Mouse (Mus musculus): ENCODE data around the gene Pdk1. TPM values are rescaled to one million over a fixed set of nuclear protein-coding genes. Genes with fewer than 3 reads are reported as not detected.

Gene Pdk1
- polyA plus RNA-seq, 2 experiments = 16.0 to 53.2 TPM

DNA sequence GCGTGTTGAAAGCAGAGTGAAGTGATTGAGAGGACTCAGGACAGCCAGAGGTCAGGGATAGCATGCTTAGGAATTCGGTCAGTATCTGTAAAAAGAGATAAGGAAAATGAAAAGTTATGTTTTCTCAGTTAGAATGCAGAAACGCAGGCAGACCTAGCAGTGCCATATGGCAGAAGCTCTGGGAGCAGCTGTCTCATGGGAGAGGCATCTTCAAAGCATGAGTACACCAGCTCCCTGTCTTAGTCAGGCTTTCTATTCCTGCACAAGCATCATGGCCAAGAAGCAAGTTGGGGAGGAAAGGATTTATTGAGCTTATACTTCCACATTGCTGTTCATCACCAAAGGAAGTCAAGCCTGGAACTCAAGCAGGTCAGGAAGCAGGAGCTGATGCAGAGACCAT lies 8.0 kb upstream of the Pdk1 start:
- H3K4me2 ChIP-seq (ENCODE audit: low read depth) = no peak overlapping the region
- no peaks in the 10 kb centered on the region for H3K9me3 ChIP-seq (ENCODE audit: control insufficient read depth, low read length)
- no peak for TF ChIP-seq EP300 (IDR thresholded peaks at IDR 0.05; ENCODE audit: low read depth)
- TF ChIP-seq CTCF (IDR thresholded peaks at IDR 0.05; ENCODE audit: low read depth) = no peak
- no peaks in the 10 kb centered on the region for H3K36me3 ChIP-seq (replicated peaks; ENCODE audit: control insufficient read depth, insufficient read depth, low read depth)
- no peak overlapping the region for H3K9ac ChIP-seq (replicated peaks)
- no peaks in the 10 kb centered on the region for H3K27me3 ChIP-seq (ENCODE audit: control insufficient read depth, insufficient read depth, low read length)
- no peak overlapping the region for H3K27ac ChIP-seq
- WGBS (ENCODE audit: insufficient replicate concordance) = 25% methylated on average over 3 of the region's 3 CpGs
- no peak overlapping the region for H3K4me3 ChIP-seq (ENCODE audit: insufficient read depth in 1 of 2, low read depth in 2 of 2, low read length in 2 of 2)
- no peak for ATAC-seq (ENCODE audit: insufficient read depth)
- DNase-seq (ENCODE audit: low read depth in 3 of 3, low spot score in 3 of 3) = no peak
- H3K4me1 ChIP-seq (replicated peaks; ENCODE audit: control insufficient read depth in 2 of 2, insufficient read depth in 2 of 2, low read length in 1 of 2) = peaks cover 0 to 13% of the 10 kb centered on the region in 2 experiments; a peak in 2 of 4 replicates

DNA sequence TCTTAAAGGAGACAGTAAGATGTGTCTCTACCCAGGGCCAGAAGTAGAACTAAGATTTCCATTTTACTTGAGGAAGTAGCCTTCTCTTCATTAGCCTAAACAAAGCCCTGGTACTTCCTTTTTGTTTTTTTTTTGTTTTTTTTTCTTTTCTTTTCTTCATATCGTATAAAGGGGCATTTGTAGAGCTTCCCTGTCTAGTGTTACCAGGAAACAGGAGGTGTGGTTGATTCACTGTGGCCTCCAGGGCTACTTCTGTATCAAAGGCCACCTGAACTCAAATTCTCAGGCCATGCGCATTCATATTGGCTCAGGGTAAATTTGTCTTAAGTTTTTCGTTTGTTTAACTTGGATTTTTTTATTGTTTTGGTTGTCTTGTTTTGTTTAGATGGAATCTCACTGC lies 7.1 kb upstream of the Pdk1 start:
- no peak overlapping the region for H3K4me3 ChIP-seq (ENCODE audit: insufficient read depth in 1 of 2, low read depth in 2 of 2, low read length in 2 of 2)
- DNase-seq (ENCODE audit: low read depth in 3 of 3, low spot score in 3 of 3) (no peak), ATAC-seq (ENCODE audit: insufficient read depth) (no peak)
- no peaks in the 10 kb centered on the region for H3K27me3 ChIP-seq (ENCODE audit: control insufficient read depth, insufficient read depth, low read length)
- no peak overlapping the region for H3K27ac ChIP-seq
- peaks cover 0 to 11% of the 10 kb centered on the region in 2 experiments; a peak in 2 of 4 replicates for H3K4me1 ChIP-seq (replicated peaks; ENCODE audit: control insufficient read depth in 2 of 2, insufficient read depth in 2 of 2, low read length in 1 of 2)
- H3K9ac ChIP-seq (replicated peaks) = no peak overlapping the region
- H3K36me3 ChIP-seq (replicated peaks; ENCODE audit: control insufficient read depth, insufficient read depth, low read depth) = no peaks in the 10 kb centered on the region
- no peaks in the 10 kb centered on the region for H3K9me3 ChIP-seq (ENCODE audit: control insufficient read depth, low read length)
- H3K4me2 ChIP-seq (ENCODE audit: low read depth) = no peak overlapping the region
- 36% methylated on average over 3 of the region's 3 CpGs for WGBS (ENCODE audit: insufficient replicate concordance)
- TF ChIP-seq EP300 (IDR thresholded peaks at IDR 0.05; ENCODE audit: low read depth) (no peak), CTCF (IDR thresholded peaks at IDR 0.05; ENCODE audit: low read depth) (no peak)

DNA sequence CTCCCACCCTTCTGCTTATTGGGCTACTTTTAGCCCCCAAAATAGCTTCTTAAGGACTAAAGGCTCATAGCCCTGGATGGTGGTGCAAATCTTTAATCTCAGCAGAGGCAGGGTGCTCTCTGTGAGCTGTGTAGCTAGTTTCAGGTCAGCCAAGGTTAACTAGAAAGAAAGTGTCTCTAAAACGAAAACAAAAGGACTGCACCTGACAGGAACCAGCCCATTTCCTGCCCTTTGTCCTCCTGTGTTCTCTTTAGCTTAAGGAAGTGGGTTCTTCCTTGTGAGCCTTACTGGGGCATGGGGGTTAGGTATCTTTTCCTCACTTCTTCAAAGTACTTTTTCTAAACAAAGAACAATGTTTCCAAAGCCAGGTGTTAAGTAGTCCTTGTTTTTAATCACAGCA lies 6.5 kb upstream of the Pdk1 start:
- no peak overlapping the region for H3K4me3 ChIP-seq (ENCODE audit: insufficient read depth in 1 of 2, low read depth in 2 of 2, low read length in 2 of 2)
- H3K9ac ChIP-seq (replicated peaks) = no peak overlapping the region
- no peak overlapping the region for H3K27ac ChIP-seq
- DNase-seq (ENCODE audit: low read depth in 3 of 3, low spot score in 3 of 3) = no peak
- no peaks in the 10 kb centered on the region for H3K36me3 ChIP-seq (replicated peaks; ENCODE audit: control insufficient read depth, insufficient read depth, low read depth)
- WGBS (ENCODE audit: insufficient replicate concordance) = 9% methylated on average over 1 of the region's 1 CpGs
- no peak for ATAC-seq (ENCODE audit: insufficient read depth)
- no peaks in the 10 kb centered on the region for H3K9me3 ChIP-seq (ENCODE audit: control insufficient read depth, low read length)
- peaks cover 0 to 9% of the 10 kb centered on the region in 2 experiments; a peak in 2 of 4 replicates for H3K4me1 ChIP-seq (replicated peaks; ENCODE audit: control insufficient read depth in 2 of 2, insufficient read depth in 2 of 2, low read length in 1 of 2)
- no peak for TF ChIP-seq EP300 (IDR thresholded peaks at IDR 0.05; ENCODE audit: low read depth)
- no peak for TF ChIP-seq CTCF (IDR thresholded peaks at IDR 0.05; ENCODE audit: low read depth)
- no peaks in the 10 kb centered on the region for H3K27me3 ChIP-seq (ENCODE audit: control insufficient read depth, insufficient read depth, low read length)
- no peak overlapping the region for H3K4me2 ChIP-seq (ENCODE audit: low read depth)

DNA sequence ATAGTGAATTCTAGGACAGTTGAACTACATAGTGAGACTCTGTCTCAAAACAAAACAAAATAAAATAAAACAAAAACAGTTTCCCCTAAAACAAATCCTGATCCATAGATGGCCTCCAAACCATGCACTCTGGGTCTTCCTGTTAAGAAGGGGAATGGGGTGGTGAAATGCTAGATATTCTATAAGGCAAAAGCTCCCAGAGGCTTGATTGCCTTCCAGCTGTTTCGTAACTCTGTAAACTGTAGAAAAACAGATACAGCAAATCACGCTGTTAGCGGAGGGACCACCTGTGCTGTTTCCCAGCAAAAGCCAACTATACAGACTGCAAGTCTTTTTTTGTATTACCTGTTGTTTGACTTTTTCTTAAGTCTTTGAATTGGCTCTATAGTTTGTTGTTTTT lies 6.0 kb upstream of the Pdk1 start:
- 47% methylated on average over 3 of the region's 3 CpGs for WGBS (ENCODE audit: insufficient replicate concordance)
- H3K27me3 ChIP-seq (ENCODE audit: control insufficient read depth, insufficient read depth, low read length) = no peaks in the 10 kb centered on the region
- DNase-seq (ENCODE audit: low read depth in 3 of 3, low spot score in 3 of 3) (no peak), ATAC-seq (ENCODE audit: insufficient read depth) (no peak)
- H3K4me3 ChIP-seq (ENCODE audit: insufficient read depth in 1 of 2, low read depth in 2 of 2, low read length in 2 of 2) = no peak overlapping the region
- H3K4me1 ChIP-seq (replicated peaks; ENCODE audit: control insufficient read depth in 2 of 2, insufficient read depth in 2 of 2, low read length in 1 of 2) = peaks cover 0 to 9% of the 10 kb centered on the region in 2 experiments; a peak in 3 of 4 replicates
- no peak overlapping the region for H3K4me2 ChIP-seq (ENCODE audit: low read depth)
- H3K36me3 ChIP-seq (replicated peaks; ENCODE audit: control insufficient read depth, insufficient read depth, low read depth) = no peaks in the 10 kb centered on the region
- no peak overlapping the region for H3K9ac ChIP-seq (replicated peaks)
- no peak overlapping the region for H3K27ac ChIP-seq
- no peak for TF ChIP-seq EP300 (IDR thresholded peaks at IDR 0.05; ENCODE audit: low read depth)
- TF ChIP-seq CTCF (IDR thresholded peaks at IDR 0.05; ENCODE audit: low read depth) = no peak
- no peaks in the 10 kb centered on the region for H3K9me3 ChIP-seq (ENCODE audit: control insufficient read depth, low read length)

DNA sequence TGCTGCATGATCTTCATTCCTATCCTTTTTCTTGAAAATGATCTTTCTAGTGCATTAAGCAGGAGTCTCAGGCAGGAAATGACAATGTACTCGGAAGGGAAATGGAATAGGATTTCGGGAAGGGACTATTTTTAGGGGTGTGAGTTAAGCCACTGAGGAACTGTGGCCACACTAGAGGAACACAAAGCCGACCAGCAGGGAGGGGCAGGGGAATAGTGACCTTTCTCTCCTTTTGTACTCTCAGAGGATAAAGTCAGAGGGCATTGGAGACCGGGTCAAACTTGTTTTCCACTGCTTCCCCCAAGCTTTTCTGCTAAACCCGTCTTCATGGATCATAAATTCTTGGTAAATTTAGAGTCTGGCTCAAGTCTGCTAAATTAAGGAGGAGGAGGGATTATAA lies 5.5 kb upstream of the Pdk1 start:
- peaks cover 5 to 13% of the 10 kb centered on the region in 2 experiments for H3K4me1 ChIP-seq (replicated peaks; ENCODE audit: control insufficient read depth in 2 of 2, insufficient read depth in 2 of 2, low read length in 1 of 2)
- TF ChIP-seq CTCF (IDR thresholded peaks at IDR 0.05; ENCODE audit: low read depth) (no peak), EP300 (IDR thresholded peaks at IDR 0.05; ENCODE audit: low read depth) (no peak)
- DNase-seq (ENCODE audit: low read depth in 3 of 3, low spot score in 3 of 3) = no peak
- H3K27ac ChIP-seq = no peak overlapping the region
- no peak overlapping the region for H3K4me2 ChIP-seq (ENCODE audit: low read depth)
- no peak for ATAC-seq (ENCODE audit: insufficient read depth)
- WGBS (ENCODE audit: insufficient replicate concordance) = 14% methylated on average over 5 of the region's 5 CpGs
- no peaks in the 10 kb centered on the region for H3K27me3 ChIP-seq (ENCODE audit: control insufficient read depth, insufficient read depth, low read length)
- H3K36me3 ChIP-seq (replicated peaks; ENCODE audit: control insufficient read depth, insufficient read depth, low read depth) = no peaks in the 10 kb centered on the region
- no peak overlapping the region for H3K9ac ChIP-seq (replicated peaks)
- no peaks in the 10 kb centered on the region for H3K9me3 ChIP-seq (ENCODE audit: control insufficient read depth, low read length)
- no peak overlapping the region for H3K4me3 ChIP-seq (ENCODE audit: insufficient read depth in 1 of 2, low read depth in 2 of 2, low read length in 2 of 2)

Measured in liver, embryonic 14.5 days (tissue).